Mouse (Mus musculus) midbrain, embryonic 11.5 days (tissue): ENCODE measurements around the gene Eef1akmt1. TPM values are rescaled to one million over a fixed set of nuclear protein-coding genes. Genes with fewer than 3 reads are reported as not detected.

Source experiments
- ATAC-seq: fragments of 200-750 bp; cut with Nextera tagmentation; 2 replicates; pipeline ENCODE4 v1.8.0; 2017; ENCODE audit warnings: moderate TSS enrichment, moderate library complexity; ENCODE audit not compliant: low FRiP score
- DNase-seq: peaks from one replicate; pipeline ENCODE4 v3.0.0; 2015; ENCODE audit warnings: low spot score; ENCODE audit errors: missing footprints
- H3K27ac ChIP-seq: fragments of 300-500 bp; sonication (generic); 2 replicates; pipeline ENCODE4 v1.5.1; 2014; ENCODE audit warnings: low read depth, low read length
- H3K27me3 ChIP-seq: fragments of 300-500 bp; sonication (generic); 2 replicates; pipeline ENCODE4 v1.6.1; 2014; ENCODE audit warnings: mild to moderate bottlenecking, low read length, moderate library complexity, mixed read lengths; ENCODE audit not compliant: control insufficient read depth, insufficient read depth
- H3K36me3 ChIP-seq: fragments of 300-500 bp; sonication (generic); 2 replicates; pipeline ENCODE4 v1.6.1; 2014; ENCODE audit warnings: mild to moderate bottlenecking, low read length, moderate library complexity, mixed read lengths; ENCODE audit not compliant: control insufficient read depth, insufficient read depth
- H3K4me1 ChIP-seq: fragments of 300-500 bp; sonication (generic); 2 replicates; pipeline ENCODE4 v1.6.1; 2014; ENCODE audit warnings: low read length; ENCODE audit not compliant: control insufficient read depth, insufficient read depth
- H3K4me2 ChIP-seq: fragments of 300-500 bp; sonication (generic); 2 replicates; pipeline ENCODE4 v1.6.1; 2014; ENCODE audit warnings: mild to moderate bottlenecking, moderate library complexity
- H3K4me3 ChIP-seq: fragments of 300-500 bp; sonication (generic); 2 replicates; pipeline ENCODE4 v1.5.1; 2014; ENCODE audit warnings: low read depth, low read length
- H3K9ac ChIP-seq: fragments of 300-500 bp; sonication (generic); 2 replicates; pipeline ENCODE4 v1.6.1; 2014; ENCODE audit warnings: low read length
- H3K9me3 ChIP-seq: fragments of 300-500 bp; sonication (generic); 2 replicates; pipeline ENCODE4 v1.6.1; 2016; ENCODE audit warnings: low read length; ENCODE audit not compliant: control insufficient read depth
- WGBS: fragments of 180-500 bp; shearing (Covaris S2); extraction: QIAGEN DNeasy Blood & Tissue Kit; methylation state at CpG from one replicate; pipeline ENCODE4 v1.1.7; 2014; 5-methylcytosine and 5-hydroxymethylcytosine counted together
- polyA plus RNA-seq: library from polyadenylated mRNA; unstranded; fragments of >200 nt; fragmentation: Nextera tagmentation; extraction: Ambion mirVana; gene quantifications from 2 replicates; pipeline ENCODE4 v1.2.1, GENCODE M21; 2014

Eef1akmt1 gene
- polyA plus RNA-seq, 1 experiment from 2014 or later: 87.2 TPM

DNA sequence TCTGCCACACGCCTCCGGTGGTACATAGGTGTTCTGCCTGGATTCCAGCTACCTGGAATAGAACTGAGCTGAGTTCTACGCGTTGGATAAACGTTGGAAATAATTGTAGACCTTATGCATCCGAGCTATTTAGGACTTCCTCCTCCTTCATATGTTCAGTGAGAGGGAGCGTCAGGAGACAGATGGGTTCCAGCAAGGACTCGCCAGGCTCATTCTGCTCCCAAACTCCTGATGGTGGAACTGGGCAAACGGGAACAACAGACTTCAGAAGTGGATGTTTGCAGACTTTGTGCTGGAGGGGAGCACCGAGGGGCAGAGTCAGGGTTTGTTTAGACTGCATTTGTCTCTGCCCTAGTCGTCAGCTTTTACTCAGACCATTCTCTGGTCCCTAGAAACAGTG is 30.7 kb downstream of the Eef1akmt1 start:
- no peak for ATAC-seq
- Histone ChIP-seq H3K27ac (no peak overlapping the region), H3K4me2 (no peak overlapping the region), H3K36me3 (no peaks in the 10 kb centered on the region), H3K4me3 (no peak overlapping the region), H3K4me1 (peaks cover 14% of the 10 kb centered on the region), H3K27me3 (peaks cover 5% of the 10 kb centered on the region), H3K9ac (no peak overlapping the region), H3K9me3 (no peaks in the 10 kb centered on the region)
- no peak for DNase-seq
- 87% methylated on average over 11 of the region's 11 CpGs for WGBS

GRCm38 (mm10) chr14:57537261-57538015 is 34.0 kb downstream of the Eef1akmt1 start:
- peak; percentile 92 for DNase-seq
- Histone ChIP-seq H3K4me1 (peaks cover 25% of the 10 kb centered on the region), H3K27ac (no peak overlapping the region; the same call in 1 of the 2 replicates), H3K4me2 (peak overlapping the region; percentile 29), H3K9ac (no peak overlapping the region; the same call in 1 of the 2 replicates), H3K9me3 (no peaks in the 10 kb centered on the region), H3K4me3 (no peak overlapping the region), H3K27me3 (peaks cover 12% of the 10 kb centered on the region), H3K36me3 (no peaks in the 10 kb centered on the region)
- peak; percentile 72 for ATAC-seq
- 3% methylated on average over 16 of the region's 16 CpGs for WGBS

DNA sequence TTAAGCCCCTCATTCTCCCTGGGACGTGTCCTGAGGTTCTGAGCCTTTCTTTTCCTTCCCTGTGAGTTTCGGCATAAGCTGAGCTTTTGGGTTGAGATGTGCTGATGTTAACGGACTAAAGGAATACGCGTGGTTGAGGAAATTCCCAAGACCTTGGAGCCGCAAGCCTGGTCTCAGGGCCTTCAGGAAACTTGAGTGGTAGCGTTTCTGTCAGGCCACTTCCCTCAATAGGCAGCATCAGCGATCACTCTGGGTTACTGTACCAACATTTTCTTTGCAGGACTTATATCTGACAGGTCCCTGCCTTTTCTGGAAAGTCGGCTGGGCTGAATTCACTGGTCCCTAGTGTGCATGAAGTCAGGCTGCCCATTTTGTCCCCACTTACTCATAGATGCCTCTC is 34.6 kb downstream of the Eef1akmt1 start:
- Histone ChIP-seq H3K27me3 (peaks cover 12% of the 10 kb centered on the region), H3K4me2 (no peak overlapping the region), H3K27ac (no peak overlapping the region), H3K4me3 (no peak overlapping the region), H3K36me3 (no peaks in the 10 kb centered on the region), H3K9me3 (no peaks in the 10 kb centered on the region), H3K4me1 (peaks cover 25% of the 10 kb centered on the region), H3K9ac (no peak overlapping the region)
- peak; percentile 90 for DNase-seq
- WGBS: 32% methylated on average over 9 of the region's 9 CpGs
- peak; percentile 5; the same call in 1 of the 2 replicates for ATAC-seq

DNA sequence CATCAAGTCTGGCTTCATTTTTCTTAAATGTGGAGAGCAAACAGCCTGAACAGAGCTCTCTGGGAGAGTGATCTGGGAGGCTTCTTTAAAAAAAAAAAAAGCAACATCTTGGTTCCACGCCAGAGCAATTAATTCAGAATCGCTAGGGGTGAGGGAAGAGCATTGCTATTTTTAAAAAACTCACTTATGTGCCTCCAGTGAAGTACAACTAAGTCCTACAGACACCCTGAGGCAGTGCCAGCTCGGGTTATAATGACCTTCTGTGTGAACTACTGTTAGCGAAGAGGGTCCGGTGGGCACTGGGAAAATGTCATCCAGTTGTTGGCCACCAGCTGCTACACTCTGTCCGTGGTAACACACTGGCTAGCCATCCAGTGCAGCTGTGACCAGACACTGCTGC is 35.8 kb downstream of the Eef1akmt1 start:
- H3K4me1 ChIP-seq: peaks cover 25% of the 10 kb centered on the region
- H3K4me3 ChIP-seq: no peak overlapping the region
- H3K27me3 ChIP-seq: peaks cover 10% of the 10 kb centered on the region; the same call in 1 of the 2 replicates
- ATAC-seq (no peak), DNase-seq (peak; percentile 85)
- 83% methylated on average over 6 of the region's 6 CpGs for WGBS
- no peaks in the 10 kb centered on the region for H3K36me3 ChIP-seq
- H3K4me2 ChIP-seq: no peak overlapping the region
- H3K9ac ChIP-seq: no peak overlapping the region
- no peaks in the 10 kb centered on the region for H3K9me3 ChIP-seq
- no peak overlapping the region for H3K27ac ChIP-seq

- no peak overlapping the region for H3K27ac ChIP-seq
- DNase-seq: peak; percentile 89
- no peaks in the 10 kb centered on the region for H3K9me3 ChIP-seq
- no peak overlapping the region for H3K4me3 ChIP-seq
- H3K27me3 ChIP-seq: peaks cover 10% of the 10 kb centered on the region; the same call in 1 of the 2 replicates
- peaks cover 25% of the 10 kb centered on the region for H3K4me1 ChIP-seq
- no peak overlapping the region for H3K4me2 ChIP-seq
- no peaks in the 10 kb centered on the region for H3K36me3 ChIP-seq
- 9% methylated on average over 8 of the region's 8 CpGs for WGBS
- ATAC-seq: no peak
- H3K9ac ChIP-seq: no peak overlapping the region
Observed at GRCm38 (mm10) chr14:57534961-57535360, 36.5 kb downstream of the Eef1akmt1 start.

DNA sequence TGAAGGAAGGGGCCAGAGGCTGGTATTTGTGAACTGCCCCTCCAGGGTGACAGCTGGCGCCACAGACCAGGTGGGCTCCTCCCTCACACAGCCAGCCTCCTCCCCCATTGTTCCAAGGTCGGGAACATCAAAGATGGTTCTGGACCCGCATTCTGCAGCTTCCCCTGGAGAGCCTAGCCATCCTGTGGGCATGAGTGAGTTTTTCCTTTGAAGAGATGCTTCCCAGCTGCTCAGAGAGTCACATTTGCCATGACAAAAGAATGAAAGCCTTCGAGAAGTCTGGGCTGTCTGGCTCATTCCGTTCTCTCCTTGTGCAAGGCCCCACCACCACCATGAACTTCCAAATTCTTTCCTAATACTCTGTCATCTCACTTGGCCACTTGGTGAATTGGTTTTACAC is 37.1 kb downstream of the Eef1akmt1 start:
- H3K9ac ChIP-seq: no peak overlapping the region
- H3K4me3 ChIP-seq: no peak overlapping the region
- no peaks in the 10 kb centered on the region for H3K36me3 ChIP-seq
- peaks cover 10% of the 10 kb centered on the region; the same call in 1 of the 2 replicates for H3K27me3 ChIP-seq
- H3K27ac ChIP-seq: no peak overlapping the region
- no peak overlapping the region for H3K4me2 ChIP-seq
- 2% methylated on average over 5 of the region's 5 CpGs for WGBS
- peak; percentile 81 for DNase-seq
- peak; percentile 30; the same call in 1 of the 2 replicates for ATAC-seq
- H3K9me3 ChIP-seq: no peaks in the 10 kb centered on the region
- peaks cover 25% of the 10 kb centered on the region for H3K4me1 ChIP-seq

GRCm38 (mm10) chr14:57533841-57534240 is 37.6 kb downstream of the Eef1akmt1 start:
- WGBS: 11% methylated on average over 11 of the region's 11 CpGs
- no peaks in the 10 kb centered on the region for H3K9me3 ChIP-seq
- ATAC-seq (no peak), DNase-seq (peak; percentile 89)
- H3K4me3 ChIP-seq: no peak overlapping the region
- peaks cover 25% of the 10 kb centered on the region for H3K4me1 ChIP-seq
- H3K27me3 ChIP-seq: peaks cover 10% of the 10 kb centered on the region; the same call in 1 of the 2 replicates
- H3K27ac ChIP-seq: no peak overlapping the region
- H3K36me3 ChIP-seq: no peaks in the 10 kb centered on the region
- no peak overlapping the region for H3K4me2 ChIP-seq
- H3K9ac ChIP-seq: no peak overlapping the region

DNA sequence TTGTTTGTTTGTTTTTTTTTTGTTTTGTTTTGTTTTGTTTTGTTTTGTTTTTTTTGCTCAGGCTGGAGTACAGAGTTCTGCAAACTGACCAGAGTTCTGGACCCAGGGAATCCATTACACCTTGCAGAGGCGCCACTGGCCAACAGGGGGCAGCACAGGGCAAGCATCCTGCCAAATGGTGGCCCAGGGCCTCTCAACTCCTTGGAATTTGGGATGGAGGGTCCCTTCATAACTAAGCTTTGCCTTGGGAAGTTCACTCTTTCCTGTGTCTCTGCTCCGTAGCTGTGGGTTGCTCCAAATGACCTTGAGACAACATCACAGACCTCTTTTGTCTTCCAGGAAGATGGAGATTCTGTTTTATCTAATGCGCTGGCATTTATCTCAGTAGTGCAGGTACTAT is 38.2 kb downstream of the Eef1akmt1 start:
- Histone ChIP-seq H3K9ac (no peak overlapping the region), H3K36me3 (no peaks in the 10 kb centered on the region), H3K4me2 (no peak overlapping the region), H3K27ac (no peak overlapping the region), H3K27me3 (peaks cover 10% of the 10 kb centered on the region; the same call in 1 of the 2 replicates), H3K4me3 (no peak overlapping the region), H3K4me1 (peaks cover 25% of the 10 kb centered on the region), H3K9me3 (no peaks in the 10 kb centered on the region)
- ATAC-seq (no peak), DNase-seq (peak; percentile 93)
- 30% methylated on average over 3 of the region's 3 CpGs for WGBS

DNA sequence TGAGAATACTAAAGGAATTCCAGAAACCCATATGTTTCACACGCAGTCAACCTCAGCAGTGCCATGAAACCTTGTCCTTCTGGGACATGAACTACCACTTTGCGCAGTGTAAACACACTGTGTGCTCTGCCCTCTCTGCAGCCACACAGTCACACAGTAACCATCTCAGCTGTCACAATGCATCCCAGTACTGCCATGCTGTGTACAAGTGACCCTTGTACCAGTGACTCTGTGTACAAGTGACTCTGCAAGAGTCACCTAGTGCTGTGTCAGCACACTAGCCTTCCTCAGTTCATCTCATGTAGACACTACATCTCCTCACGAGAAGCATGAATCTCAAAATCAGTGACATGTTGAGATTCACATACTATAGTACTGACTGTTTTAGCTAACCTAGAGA is 38.8 kb downstream of the Eef1akmt1 start:
- Histone ChIP-seq H3K36me3 (no peaks in the 10 kb centered on the region), H3K4me1 (peaks cover 19% of the 10 kb centered on the region), H3K4me2 (no peak overlapping the region), H3K9ac (no peak overlapping the region), H3K27ac (no peak overlapping the region), H3K27me3 (peaks cover 10% of the 10 kb centered on the region; the same call in 1 of the 2 replicates), H3K9me3 (no peaks in the 10 kb centered on the region), H3K4me3 (no peak overlapping the region)
- 91% methylated on average over 3 of the region's 3 CpGs for whole genome bisulfite sequencing
- DNase-seq (no peak), ATAC-seq (no peak)
